Mouse (Mus musculus) layer of hippocampus, postnatal 10 days (tissue): Measurements from ENCODE around the gene Tnxb. TPM values are rescaled to one million over a fixed set of nuclear protein-coding genes. Genes with fewer than 3 reads are reported as not detected.
A peak's percentile ranks its signal among the peaks of the same experiment; 100 is the strongest.

Source experiments
- DNase-seq, 2 experiments: peaks; one replicate each; pipeline ENCODE4 v3.0.0; 2021; ENCODE audit warnings: low spot score in 2 of 2
- long read RNA-seq: library from polyadenylated mRNA; stranded (forward); transcript quantifications from one replicate; pipeline ENCODE4 v2.0.0, GENCODE M21; 2023
- total RNA-seq, 2 experiments: library from RNA; stranded (reverse); gene quantifications; 2 replicates each; pipeline ENCODE4 v1.2.3; 2021

Gene Tnxb
- total RNA-seq: 1 to 10 TPM; 4.1 to 4.7 TPM
- long read RNA-seq: 0 reads

DNA sequence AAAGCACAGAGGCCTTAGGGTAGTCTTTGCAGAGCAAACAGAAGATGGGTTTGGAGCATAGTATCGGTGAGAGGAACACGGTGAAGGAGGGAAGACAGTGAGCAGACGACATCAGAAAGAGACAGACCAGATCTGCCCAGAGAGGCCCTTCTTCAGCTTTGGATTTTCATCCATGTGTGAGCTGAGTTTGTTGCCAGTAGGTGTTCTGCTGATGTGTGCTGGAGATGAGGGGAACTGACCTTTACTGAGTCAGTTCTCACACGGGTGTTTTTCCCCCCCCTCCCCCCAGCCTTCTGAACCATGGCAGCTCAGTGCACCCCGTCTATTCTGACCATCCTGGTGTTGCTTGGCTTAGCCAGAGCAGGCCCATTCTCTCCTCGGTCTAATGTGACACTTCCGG is at the start of gene Tnxb:
Gene Tnxb (plus strand): TSS at position 301 of the 400 bp plus-strand sequence.
- DNase-seq: no peak

DNA sequence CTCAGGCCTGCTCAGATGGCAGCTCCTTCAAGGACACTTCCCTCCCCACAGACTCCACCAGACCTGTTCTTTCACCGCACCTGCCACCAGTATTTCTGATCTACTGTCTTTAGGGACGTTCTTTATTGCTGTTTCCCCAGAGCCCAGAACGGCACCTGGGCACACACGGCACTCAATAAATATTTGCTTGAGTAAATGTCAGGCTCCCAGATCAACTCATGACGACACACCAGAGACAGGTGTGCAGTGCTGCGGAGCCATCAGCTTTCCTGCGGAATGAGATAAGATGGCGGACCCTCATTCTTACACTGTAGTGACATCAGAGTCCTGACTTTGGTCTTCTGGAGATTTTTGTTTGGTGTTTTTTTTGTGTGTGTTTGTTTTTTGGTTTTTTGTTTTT is 49.3 kb upstream of the Tnxb start:
- DNase-seq: no peak

DNA sequence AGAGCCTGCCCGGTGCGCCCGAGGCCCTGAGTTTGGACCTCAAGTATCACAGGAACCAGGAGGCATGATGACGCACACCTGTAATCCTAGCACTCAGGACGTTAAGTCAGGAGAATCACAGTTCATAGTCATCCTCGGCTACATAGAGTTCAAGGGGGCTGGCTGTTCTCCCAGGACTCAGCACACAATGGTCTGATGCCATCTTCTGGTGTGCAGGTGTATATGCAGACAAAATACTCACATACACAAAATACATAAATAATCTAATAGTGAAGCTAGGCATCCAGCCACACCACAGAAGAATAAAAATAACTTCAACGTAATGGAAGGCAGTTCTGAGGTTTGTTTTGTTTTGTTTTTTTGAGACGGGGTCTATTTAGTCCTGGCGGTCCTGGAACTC is 47.2 kb upstream of the Tnxb start:
- no peak for DNase-seq

DNA sequence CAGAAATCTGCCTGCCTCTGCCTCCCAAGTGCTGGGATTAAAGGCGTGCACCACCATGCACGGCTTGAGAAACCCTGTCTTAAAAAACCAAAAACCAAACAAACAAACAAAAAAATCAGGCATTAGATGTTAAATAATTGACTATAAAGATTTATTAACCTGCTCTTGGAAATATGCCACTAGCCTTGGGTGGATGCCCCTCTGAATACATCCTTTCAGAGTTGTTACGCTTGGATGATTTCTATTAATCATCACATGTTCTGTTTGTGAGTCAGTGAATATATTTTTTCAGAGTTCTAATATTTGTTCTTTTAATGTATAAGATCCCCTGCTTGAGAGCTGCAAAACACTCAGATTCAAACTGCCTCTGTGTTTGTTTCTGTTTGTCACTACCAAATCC is 45.4 kb upstream of the Tnxb start:
- DNase-seq: no peak

DNA sequence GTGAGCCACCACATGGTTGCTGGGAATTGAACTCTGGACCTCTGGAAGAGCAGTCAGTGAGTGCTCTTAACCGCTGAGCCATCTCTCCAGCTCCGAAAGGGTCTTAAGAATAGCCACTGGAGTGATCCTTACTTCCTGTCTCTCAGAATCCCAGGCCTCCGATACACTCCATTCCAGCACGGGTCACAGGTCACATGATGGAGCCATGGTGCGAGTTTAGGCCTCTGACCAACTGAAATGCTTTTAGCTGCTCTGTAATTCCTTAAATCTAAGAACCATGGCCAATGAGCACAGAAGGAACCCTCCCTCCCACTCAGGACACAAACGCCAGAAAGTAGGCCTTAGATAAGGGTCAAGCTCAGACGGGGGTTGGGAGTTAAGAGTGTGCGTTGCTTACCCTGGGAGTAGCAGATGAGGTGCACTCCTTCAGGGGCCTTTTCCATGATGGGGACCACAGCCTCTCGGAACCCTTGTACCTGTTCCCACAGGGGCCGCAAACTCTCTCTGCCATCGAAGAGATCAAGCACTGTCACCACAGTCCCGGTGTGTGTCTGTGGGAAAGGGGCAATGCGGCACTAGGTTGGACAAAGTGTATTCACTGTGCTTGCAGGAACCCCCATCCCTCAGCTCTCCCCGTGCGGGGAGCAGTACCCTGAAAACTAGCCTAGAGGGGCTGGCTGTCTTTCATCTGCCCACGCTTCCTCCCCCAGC is 44.1 kb upstream of the Tnxb start:
- DNase-seq: no peak

DNA sequence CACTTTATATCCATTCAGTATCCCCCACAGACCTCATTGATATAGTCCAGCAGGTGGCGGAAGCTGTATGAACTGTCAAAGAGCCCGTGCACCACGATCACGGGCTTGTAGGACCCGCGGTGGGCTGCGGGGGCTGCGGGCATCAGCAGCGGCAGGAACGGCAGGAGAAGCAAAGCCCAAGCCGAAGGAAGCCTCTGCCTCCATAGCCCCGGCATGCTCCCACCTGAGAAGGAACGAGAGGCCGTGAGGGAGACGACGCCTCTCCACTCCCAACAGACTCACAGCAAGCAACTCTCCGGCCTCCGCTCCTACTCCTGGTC is 43.6 kb upstream of the Tnxb start:
- peak in 1 of 2 experiments; percentile 56 for DNase-seq

DNA sequence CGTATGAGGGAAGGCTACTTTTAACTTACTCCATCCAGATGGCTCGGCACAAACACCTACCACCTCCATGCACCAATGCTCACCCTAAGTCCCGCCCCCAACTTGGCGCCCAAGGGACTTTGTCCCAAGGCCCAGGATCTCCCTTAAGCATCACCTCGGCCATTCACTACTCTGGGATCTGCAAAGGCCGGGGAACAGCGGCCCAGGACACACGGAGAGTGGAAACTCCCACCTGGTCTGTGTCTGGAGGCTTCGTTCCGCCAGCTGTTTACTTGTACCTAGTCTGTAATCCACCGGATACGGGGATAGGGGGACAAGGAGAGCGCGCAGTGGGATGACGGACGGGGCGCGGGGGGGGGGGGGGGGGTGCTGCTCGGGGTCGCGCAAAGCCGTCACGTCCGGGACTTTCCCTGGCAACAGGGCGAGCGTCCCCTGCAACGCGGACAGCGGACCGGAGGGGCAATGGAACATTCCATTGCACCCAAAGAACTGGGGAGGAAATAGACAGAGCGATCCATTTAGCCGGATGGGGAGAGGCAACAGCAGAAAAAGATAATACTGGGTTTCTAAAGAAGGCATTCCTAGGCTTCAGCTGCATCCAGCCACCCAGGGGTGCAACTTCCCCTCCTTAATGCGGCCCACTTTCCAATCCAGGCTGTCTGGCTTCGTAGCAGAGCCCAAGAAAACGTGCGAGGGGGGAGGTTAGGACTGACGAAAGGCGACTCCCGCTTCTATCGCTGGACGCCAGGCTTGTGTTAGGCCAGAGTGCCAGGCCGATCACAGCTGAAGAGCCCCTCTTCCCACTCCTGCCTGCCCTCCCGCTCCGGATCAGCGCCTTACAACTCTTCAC is 43.0 kb upstream of the Tnxb start:
- DNase-seq: peak; percentile 79 to 88

DNA sequence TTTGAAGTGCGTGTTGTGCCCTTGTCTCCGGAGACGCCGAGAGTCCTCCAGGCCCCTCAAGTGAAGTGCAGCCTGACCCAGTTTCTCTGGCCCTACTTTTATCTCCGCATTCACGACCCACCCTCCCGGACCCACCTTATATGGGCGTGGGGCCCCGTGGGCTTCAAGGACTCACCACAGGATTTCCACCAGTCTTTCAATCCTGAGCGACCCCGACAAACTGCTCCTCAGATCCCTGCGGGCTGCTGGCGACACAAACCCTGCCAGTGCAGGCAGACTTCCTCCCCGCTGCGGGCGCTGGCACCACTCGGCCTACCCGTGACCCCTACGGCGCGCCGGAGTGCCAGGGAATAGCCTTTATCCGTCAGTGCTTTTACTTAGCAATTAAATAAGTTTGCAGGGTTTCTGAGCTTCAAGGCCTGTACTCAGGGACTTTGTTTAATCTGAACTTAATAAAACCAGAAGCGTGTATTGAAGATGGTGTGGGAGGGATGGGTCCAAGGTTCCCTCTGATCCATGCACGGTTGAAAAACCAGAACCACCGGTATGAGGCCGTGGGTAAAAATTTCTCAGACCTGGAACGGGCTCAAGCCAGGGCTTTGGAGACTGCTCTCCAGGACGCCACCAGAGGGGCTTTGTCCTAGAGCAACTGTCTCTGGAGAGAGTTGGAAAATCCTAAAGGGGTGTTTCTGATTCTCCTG is 42.2 kb upstream of the Tnxb start, which contains the start of gene Ppt2:
Gene Ppt2 (minus strand): TSS at position 568 of the 701 bp plus-strand sequence.
- peak; percentile 55 to 62 for DNase-seq

DNA sequence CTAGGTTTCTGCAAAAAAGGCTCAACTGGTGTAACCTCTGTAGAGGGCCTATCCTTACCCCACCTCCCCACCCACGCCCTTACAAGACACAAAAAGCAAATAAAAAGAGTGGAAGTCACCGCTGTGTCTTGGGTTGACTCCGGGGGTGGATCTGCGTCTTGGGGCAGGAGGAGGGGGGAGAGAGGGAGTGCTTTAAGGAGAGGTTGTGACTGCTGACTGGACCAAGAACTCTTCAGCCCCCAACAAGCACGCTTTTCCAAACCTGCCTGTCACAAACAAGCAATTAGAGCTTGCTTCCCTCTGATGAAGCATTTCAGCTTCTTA is 41.7 kb upstream of the Tnxb start:
- DNase-seq: no peak

DNA sequence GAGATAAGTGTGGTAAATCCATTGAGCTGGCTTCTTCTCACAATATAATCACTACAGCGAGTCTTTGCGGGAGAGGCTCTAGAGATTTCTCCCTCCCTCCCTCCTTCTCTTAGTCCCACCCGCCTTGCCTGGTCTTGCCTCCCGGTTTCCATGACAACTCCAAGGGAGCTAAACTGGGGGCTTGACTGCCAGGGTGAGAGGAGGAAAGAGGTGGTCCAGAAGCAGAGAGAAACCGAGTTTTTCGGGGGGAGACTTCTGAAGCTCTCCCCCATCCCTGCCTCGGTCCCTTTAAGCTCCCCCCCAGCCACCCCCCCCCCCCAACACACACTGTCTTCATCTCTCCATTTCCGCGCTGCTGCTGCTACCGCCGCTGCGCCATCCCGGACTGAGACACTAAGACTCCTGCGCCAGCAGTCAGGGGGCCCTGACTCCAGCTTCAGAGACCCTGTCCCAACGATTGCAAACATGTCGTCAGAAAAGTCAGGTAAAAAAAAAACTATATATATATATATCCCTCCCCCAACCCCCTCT is 41.0 kb upstream of the Tnxb start, which contains the start of gene Prrt1:
Gene Prrt1 (plus strand): TSS at position 313 of the 531 bp plus-strand sequence.
- DNase-seq: peak in 1 of 2 experiments; percentile 60

DNA sequence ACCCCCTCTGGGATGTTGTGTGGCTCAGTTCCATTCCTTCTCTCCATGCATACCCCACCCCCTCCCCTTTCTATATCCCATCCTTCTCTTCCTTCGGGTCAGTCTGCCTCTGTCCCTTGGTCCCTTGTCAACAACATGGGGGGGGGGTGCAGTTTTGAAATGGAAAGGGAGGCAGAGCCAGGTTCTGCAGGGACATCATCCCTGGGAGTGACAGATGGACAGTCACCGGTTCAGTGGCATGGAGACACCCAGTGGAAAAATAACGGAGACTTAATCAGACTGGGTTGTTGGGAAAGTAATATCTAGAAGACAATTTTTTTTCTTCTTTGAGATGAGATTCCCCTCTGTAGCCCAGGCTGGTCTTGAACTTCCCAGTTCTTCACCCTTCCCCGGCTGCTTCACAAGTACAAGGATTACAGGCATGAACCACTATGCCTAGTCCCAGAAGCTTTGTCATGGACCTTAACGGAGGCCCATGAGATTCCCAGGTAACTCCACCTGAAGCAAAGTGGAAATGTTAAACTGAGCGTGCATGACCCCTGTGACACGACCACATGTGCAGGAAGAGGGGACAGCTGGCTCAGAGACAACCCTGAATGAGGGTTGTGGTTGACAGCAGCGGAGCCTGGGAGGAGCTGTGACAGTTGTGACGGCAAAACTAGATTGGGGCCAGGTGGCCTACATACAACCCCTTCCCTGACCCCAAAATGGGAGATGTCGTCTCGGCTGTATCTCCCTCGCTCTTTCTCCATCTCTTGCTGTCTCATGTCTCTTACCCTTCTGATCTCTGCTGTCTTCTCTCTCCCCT is 40.3 kb upstream of the Tnxb start:
- no peak for DNase-seq

DNA sequence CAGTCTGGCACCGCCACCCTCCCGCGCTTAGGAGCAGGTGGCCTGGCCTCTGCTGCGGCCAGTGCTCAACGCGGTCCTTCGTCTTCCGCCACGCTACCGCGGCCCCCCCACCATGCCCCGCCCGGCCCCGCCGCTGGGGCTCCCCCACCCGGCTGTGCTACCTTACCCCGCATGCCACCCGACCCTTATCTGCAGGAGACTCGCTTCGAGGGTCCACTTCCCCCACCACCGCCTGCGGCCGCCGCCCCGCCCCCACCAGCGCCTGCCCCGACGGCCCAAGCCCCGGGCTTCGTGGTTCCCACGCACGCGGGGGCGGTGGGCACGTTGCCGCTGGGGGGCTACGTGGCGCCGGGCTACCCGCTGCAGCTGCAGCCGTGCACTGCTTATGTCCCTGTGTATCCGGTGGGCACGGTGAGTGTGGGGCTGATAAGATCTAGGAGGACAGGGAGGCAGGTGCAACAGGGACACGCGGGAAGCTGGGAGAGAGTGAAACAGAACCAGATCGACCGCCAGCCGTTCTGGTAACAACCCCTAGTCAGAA is 39.5 kb upstream of the Tnxb start:
- peak in 1 of 2 experiments; percentile 57 for DNase-seq

DNA sequence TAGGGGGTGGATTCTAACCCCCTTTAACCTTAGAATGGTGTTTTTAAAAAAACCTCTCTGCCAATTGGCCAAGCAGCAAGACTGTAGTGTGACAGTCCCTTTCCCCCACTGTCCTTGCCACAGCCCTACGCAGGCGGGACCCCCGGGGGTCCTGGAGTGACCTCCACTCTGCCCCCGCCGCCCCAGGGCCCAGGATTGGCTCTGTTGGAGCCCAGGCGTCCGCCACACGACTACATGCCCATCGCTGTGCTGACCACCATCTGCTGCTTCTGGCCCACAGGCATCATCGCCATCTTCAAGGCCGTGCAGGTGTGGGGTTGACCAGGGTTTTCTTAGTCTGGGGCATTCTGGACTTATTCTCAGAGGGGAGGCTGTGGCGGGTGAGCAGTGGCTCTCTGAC is 38.7 kb upstream of the Tnxb start:
- no peak for DNase-seq

DNA sequence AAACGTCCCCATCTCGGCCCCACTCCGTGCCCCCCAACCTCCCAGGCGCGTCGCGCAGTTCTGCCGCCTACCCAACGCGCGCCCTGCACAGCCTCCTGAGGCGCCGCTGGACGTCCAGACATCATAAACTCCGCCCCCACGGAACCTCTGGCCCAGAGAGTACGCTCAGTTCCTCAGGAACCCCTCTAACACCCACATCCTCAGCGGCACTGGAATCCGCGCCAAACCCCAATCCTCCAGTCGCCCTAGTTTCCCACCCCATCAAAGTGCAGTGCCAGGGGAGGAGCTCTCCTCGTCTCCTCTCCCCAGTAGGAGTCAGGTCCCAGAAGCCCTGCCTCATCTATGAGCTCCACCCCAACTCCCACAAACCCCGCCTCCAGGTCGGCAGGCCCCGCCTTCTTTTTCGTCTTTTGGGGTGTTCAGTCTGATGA is 38.1 kb upstream of the Tnxb start:
- DNase-seq: peak; percentile 79 to 85

DNA sequence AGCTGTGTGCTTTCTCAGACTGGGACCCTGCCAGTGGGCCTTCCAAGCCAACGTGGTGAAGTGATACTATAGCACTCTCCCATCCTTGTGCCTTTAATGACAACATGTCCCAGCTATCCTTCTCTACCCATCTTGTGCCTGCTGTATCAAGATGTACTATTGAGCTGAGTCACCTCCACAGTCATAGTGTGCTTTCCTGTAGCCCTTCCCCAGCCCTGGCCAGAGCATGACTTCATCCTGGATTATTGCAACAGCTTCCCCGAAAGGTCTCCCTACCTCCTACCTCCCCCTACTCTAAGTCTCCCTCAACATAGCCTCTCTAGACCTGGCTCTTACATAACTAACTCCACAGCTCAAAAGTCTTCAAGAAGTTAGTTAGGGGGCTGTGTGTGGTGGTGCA is 34.7 kb upstream of the Tnxb start:
- no peak for DNase-seq

DNA sequence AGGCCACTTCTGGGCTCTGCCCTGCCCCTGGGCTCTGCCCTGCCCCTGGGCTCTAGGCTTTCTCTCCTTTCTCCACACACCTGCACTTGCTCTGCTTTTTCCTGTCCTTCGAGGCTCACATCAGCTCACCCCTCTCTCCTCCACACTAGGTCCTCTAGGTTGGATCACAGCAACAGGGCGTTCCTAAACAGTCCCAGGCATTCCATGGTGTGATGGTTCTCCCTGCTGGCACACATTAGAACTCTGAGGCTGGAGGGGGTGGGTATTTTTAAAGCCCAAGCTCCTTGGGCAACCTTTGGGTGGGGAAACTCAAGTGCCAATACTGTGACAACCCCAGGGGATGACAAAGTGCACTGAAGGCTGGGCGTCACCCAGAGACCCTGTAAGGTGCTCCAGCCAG is 32.9 kb upstream of the Tnxb start:
- DNase-seq: no peak

DNA sequence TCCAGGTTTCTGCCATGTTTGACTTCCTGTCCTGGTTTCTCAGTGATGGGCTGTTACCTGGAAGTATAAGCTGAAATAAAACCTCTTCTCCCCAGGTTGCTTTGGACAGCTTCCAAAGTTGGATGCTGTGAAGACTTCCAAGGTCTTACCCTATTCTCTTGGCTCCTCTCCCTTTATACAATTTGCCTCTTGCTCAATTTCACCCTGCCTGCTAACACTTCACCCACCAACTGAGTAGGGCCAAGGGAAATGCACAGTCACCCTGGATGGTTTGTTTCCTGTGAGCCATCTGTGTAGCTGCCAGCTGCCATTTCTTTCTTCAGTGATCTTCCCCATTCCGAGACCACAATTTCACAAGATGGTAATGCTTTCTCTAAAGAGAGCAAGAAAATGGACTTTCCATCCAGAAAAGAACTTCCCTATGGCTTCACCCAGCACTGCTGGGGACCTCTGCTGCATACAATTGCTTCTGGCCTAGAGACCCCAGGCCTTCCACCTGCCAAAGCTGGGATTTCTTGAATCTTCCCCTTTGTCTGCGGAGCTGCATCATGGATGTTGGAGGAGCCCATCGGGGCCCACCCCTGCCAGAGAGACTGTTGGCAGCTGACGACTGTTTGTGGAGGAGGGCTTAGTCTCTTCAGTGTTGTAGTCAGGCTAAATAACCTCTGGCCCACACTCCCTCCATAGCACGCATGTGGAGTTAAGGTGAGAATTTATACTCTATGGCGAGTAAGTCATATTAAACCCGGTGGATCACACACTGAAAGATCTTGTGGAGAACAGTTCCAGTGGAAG is 30.7 kb upstream of the Tnxb start:
- DNase-seq: no peak

DNA sequence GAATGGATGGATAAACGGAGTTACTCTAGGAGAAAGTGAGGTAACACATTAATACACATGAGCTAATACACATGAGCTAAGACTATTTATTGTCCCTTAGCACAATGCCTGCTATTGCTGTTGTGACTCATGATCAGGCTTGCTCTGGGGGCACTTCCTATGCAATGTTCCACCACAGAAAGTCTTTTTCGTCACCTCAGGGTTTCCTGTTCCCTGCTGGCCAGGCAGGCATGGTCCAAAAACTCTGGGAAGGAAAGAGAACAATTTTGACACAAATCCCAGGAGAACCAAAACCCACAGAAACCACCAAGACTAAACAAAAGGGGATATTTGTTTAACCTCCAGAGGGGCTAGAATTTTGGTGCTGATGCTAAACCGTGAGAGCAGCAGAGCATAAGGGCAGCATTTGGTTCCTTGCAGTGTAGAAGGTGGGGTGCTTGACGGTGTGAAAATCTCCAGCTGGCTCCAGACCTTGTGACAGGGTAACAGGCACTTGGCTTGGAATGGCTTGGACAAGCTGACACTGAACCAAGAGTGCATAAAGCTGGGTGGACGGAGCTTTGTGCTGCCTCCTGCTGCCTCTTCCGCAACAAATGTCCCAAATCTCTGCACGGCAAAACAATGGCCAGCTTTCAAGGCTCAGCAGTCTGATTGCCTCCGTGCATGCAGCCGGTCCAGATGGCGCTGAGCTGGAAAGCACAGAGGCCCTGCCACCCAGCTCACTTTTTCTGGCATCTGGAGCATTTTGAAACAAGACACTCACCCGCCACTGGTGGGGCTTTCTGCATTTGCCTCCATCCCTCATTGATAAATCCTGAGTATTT is 29.3 kb upstream of the Tnxb start:
- peak; percentile 58 to 63 for DNase-seq

DNA sequence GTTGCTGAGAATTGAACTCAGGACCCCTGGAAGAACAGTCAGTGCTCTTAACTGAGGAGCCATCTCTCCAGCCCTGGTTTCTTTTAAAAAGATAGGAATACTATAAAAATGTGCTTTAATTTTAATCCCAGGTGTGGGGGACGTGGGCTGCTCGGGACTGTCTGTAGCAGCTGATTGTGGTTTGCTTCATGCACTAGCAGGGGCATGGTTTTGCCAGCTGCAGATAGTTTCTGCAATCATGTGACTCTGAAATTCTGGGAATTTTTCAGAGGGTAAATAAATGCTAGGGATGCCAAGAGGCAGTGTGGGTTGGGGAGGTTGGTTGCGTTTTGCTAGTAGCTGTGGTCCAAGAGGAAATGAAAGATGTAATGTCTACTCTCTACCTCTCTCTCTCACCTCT is 28.4 kb upstream of the Tnxb start:
- no peak for DNase-seq
